Mouse (Mus musculus) mouse embryonic stem cell (cell line): ENCODE results near the gene Arrdc4.

Experiments
- in situ Hi-C, 2 experiments: fragments of 300-500 bp; cut with MboI; formaldehyde crosslinking; loops; 1 replicate in 1 of 2; 3 replicates in 1 of 2; pipeline ENCODE4 v1.14.3; 2019 to 2020; ENCODE audit warnings: low sequenced_read_pairs in 2 of 2, low pct_unique_long_range_greater_than_20kb in 1 of 2, mixed read lengths in 1 of 2; ENCODE audit not compliant: unreplicated experiment in 1 of 2

Arrdc4 gene

GRCm38 (mm10) chr7:68748761-68749635, at the start of gene Arrdc4:
Gene Arrdc4, minus strand, starts transcription at chr7:68749241.
- in situ Hi-C loops: no loop called here

GRCm38 (mm10) chr7:68795578-68795977, 46.5 kb upstream of the Arrdc4 start:
- in situ Hi-C loops: no loop called here

- in situ Hi-C loops: no loop called here
These were observed 39.7 kb upstream of the Arrdc4 start for GRCm38 (mm10) chr7:68788711-68789110.

GRCm38 (mm10) chr7:68771757-68772094, 22.7 kb upstream of the Arrdc4 start:
- in situ Hi-C loops: no loop called here

GRCm38 (mm10) chr7:68770894-68771756, 22.1 kb upstream of the Arrdc4 start:
- in situ Hi-C loops: no loop called here

- in situ Hi-C loops: no loop called here
These were observed 16.9 kb upstream of the Arrdc4 start for GRCm38 (mm10) chr7:68765926-68766325.

GRCm38 (mm10) chr7:68759148-68759724, 10.2 kb upstream of the Arrdc4 start:
- in situ Hi-C loops: no loop called here

GRCm38 (mm10) chr7:68756656-68757204, 7.7 kb upstream of the Arrdc4 start:
- in situ Hi-C loops: no loop called here

- in situ Hi-C loops: no loop called here
These were observed 878 bp upstream of the Arrdc4 start for GRCm38 (mm10) chr7:68749919-68750318.

- in situ Hi-C loops: no loop called here
These were observed 680 bp downstream of the Arrdc4 start for GRCm38 (mm10) chr7:68748361-68748760.

GRCm38 (mm10) chr7:68744616-68745015, 4.4 kb downstream of the Arrdc4 start:
- in situ Hi-C loops: no loop called here

GRCm38 (mm10) chr7:68744206-68744605, 4.8 kb downstream of the Arrdc4 start:
- in situ Hi-C loops: no loop called here

- in situ Hi-C loops: no loop called here
These were observed 8.3 kb downstream of the Arrdc4 start for GRCm38 (mm10) chr7:68740763-68741162.

GRCm38 (mm10) chr7:68738676-68739399, 10.2 kb downstream of the Arrdc4 start:
- in situ Hi-C loops: no loop called here

- in situ Hi-C loops: no loop called here
These were observed 22.7 kb downstream of the Arrdc4 start for GRCm38 (mm10) chr7:68726380-68726779.

GRCm38 (mm10) chr7:68724711-68725110, 24.3 kb downstream of the Arrdc4 start:
- in situ Hi-C loops: no loop called here

- in situ Hi-C loops: no loop called here
These were observed 27.5 kb downstream of the Arrdc4 start for GRCm38 (mm10) chr7:68721520-68721919.

- in situ Hi-C loops: no loop called here
These were observed 31.1 kb downstream of the Arrdc4 start for GRCm38 (mm10) chr7:68717988-68718387.
